Mouse (Mus musculus) ES-E14 (cell line): ENCODE measurements around the gene Sun2. TPM values are rescaled to one million over a fixed set of nuclear protein-coding genes. Genes with fewer than 3 reads are reported as not detected.

Experiments used
- DNase-seq: peaks from one replicate; pipeline ENCODE4 v3.0.0-alpha.2; 2013; ENCODE audit warnings: low read depth, low spot score
- H3K27ac ChIP-seq: 2 replicates; pipeline ENCODE4 v1.5.1; 2012; ENCODE audit warnings: low read depth, mild to moderate bottlenecking, low read length, moderate library complexity, mixed read lengths; ENCODE audit not compliant: poor library complexity, insufficient read depth, severe bottlenecking
- H3K36me3 ChIP-seq: 2 replicates; pipeline ENCODE4 v1.6.1; 2012; ENCODE audit warnings: mild to moderate bottlenecking, low read length, moderate library complexity, mixed read lengths; ENCODE audit not compliant: control insufficient read depth, poor library complexity, insufficient read depth, severe bottlenecking
- H3K4me1 ChIP-seq, 2 experiments: fragments of 150-350 bp in 1 of 2; sonication (generic) in 1 of 2; 2 replicates each; pipeline ENCODE4 v1.6.1; 2012; ENCODE audit warnings: low read length in 2 of 2, mild to moderate bottlenecking in 1 of 2, mixed read lengths in 1 of 2; ENCODE audit not compliant: control insufficient read depth in 2 of 2, insufficient read depth in 2 of 2, poor library complexity in 1 of 2
- H3K4me3 ChIP-seq, 2 experiments: fragments of 150-350 bp in 1 of 2; sonication (generic) in 1 of 2; 2 replicates each; pipeline ENCODE4 v1.5.1; 2012; ENCODE audit warnings: low read length in 2 of 2, low read depth in 1 of 2, mild to moderate bottlenecking in 1 of 2, mixed read lengths in 1 of 2; ENCODE audit not compliant: insufficient read depth in 1 of 2, poor library complexity in 1 of 2, severe bottlenecking in 1 of 2
- H3K9ac ChIP-seq: 2 replicates; pipeline ENCODE4 v1.6.1; 2012; ENCODE audit warnings: low read depth, mild to moderate bottlenecking, low read length, mixed read lengths; ENCODE audit not compliant: poor library complexity, insufficient read depth, severe bottlenecking
- H3K9me3 ChIP-seq: fragments of 150-350 bp; sonication (generic); 2 replicates; pipeline ENCODE4 v1.6.1; 2012; ENCODE audit warnings: low read depth, mild to moderate bottlenecking, low read length; ENCODE audit not compliant: control insufficient read depth, insufficient read depth
- CHD2 ChIP-seq: IDR thresholded peaks from 2 replicates; pipeline ENCODE4 v1.6.1; 2014; ENCODE audit warnings: mild to moderate bottlenecking, low read depth, low read length, inconsistent platforms
- HCFC1 ChIP-seq: IDR thresholded peaks from 2 replicates; pipeline ENCODE4 v1.6.1; 2012; ENCODE audit warnings: low read length, inconsistent platforms, borderline replicate concordance; ENCODE audit not compliant: insufficient read depth
- MAFK ChIP-seq: IDR thresholded peaks from 2 replicates; pipeline ENCODE4 v1.6.1; 2014; ENCODE audit warnings: mild to moderate bottlenecking, low read depth, low read length, inconsistent platforms; ENCODE audit not compliant: insufficient read depth
- ZC3H11A ChIP-seq: IDR thresholded peaks from 2 replicates; pipeline ENCODE4 v1.6.1; 2012; ENCODE audit warnings: low read depth, mild to moderate bottlenecking, inconsistent platforms, low read length, borderline replicate concordance
- ZNF384 ChIP-seq: IDR thresholded peaks from 2 replicates; pipeline ENCODE4 v1.6.1; 2012; ENCODE audit warnings: low read depth, low read length, inconsistent platforms
- in situ Hi-C, 2 experiments: fragments of 600-800 bp; cut with MboI; formaldehyde crosslinking; loops; one replicate each; pipeline ENCODE4 v1.15.1; 2025; ENCODE audit warnings: low sequenced_read_pairs in 2 of 2, inconsistent platforms in 1 of 2; ENCODE audit not compliant: unreplicated experiment in 2 of 2
- total RNA-seq: library from RNA; depleted of rRNA; stranded (reverse); fragments of 300-350 nt; gene quantifications from 2 replicates; pipeline ENCODE4 v1.2.3, GENCODE M21; 2012

Sun2 gene
- total RNA-seq, 1 experiment, result 29.8 TPM

DNA sequence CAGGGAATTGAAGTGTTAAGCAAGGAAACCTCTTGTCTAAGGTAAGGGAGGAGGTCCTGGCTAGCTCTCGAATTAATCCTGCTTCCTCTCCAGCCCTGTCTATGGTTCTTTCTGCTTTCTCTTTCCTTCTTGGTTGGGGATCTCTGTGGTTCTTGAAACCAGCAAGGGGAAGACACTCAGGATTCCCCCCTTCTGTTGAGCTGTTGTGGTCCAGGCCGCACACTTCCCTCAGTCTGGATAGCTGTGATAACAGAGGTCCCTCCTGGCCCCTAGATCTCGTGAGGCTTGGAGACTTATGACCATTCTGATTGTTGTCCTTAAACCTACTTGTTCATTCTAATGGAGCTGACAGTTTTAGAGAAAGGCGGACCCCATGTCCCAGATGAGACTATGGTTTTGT lies 47.8 kb downstream of the Sun2 start:
- peaks cover 3 to 10% of the 10 kb centered on the region in 2 experiments; a peak in 2 of 4 replicates for H3K4me1 ChIP-seq
- TF ChIP-seq ZNF384 (no peak), MAFK (no peak), CHD2 (no peak), ZC3H11A (no peak), HCFC1 (no peak)
- no peak overlapping the region for H3K4me3 ChIP-seq
- H3K36me3 ChIP-seq, result peaks cover 6% of the 10 kb centered on the region; the same call in 1 of the 2 replicates
- no peaks in the 10 kb centered on the region for H3K9me3 ChIP-seq
- in situ Hi-C loops, result no loop called here
- no peak overlapping the region for H3K9ac ChIP-seq
- no peak for DNase-seq
- no peak overlapping the region for H3K27ac ChIP-seq

DNA sequence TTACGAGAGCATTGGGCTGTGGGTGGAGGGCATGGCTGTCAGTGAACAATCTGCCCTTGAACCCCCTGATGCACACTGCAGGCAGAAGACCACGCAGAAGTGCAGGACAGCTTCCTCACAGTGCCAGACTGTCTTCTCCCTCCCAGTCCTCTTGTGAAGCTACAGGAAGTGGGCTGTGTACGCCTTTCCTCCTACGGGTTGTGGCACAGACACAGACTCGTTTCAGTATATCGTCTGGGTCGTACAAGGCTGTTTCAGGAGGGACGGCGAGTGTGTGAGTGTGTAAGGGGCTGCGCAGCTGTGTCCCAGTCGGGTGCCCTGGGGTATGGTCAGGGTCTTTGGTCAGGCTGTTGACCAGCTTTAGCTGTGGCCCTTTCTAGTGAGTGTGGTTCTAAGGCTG lies 48.6 kb downstream of the Sun2 start:
- no peaks in the 10 kb centered on the region for H3K9me3 ChIP-seq
- H3K4me3 ChIP-seq, result no peak overlapping the region
- no peak overlapping the region for H3K27ac ChIP-seq
- no peak for DNase-seq
- H3K36me3 ChIP-seq, result peaks cover 6% of the 10 kb centered on the region; the same call in 1 of the 2 replicates
- in situ Hi-C loops, result no loop called here
- TF ChIP-seq ZNF384 (no peak), MAFK (no peak), ZC3H11A (no peak)
- no peak overlapping the region for H3K9ac ChIP-seq
- H3K4me1 ChIP-seq, result peaks cover 3 to 10% of the 10 kb centered on the region in 2 experiments; a peak in 2 of 4 replicates

GRCm38 (mm10) chr15:79692334-79692733 lies 50.0 kb downstream of the Sun2 start:
- no peak for TF ChIP-seq HCFC1
- TF ChIP-seq ZC3H11A, result no peak
- TF ChIP-seq MAFK, result no peak
- no peak for TF ChIP-seq CHD2
- no peak for TF ChIP-seq ZNF384
- Histone ChIP-seq H3K4me3 (no peak overlapping the region), H3K9ac (no peak overlapping the region), H3K4me1 (peaks cover 2 to 5% of the 10 kb centered on the region in 2 experiments; a peak in 1 of 4 replicates), H3K9me3 (no peaks in the 10 kb centered on the region), H3K36me3 (peaks cover 6% of the 10 kb centered on the region; the same call in 1 of the 2 replicates), H3K27ac (no peak overlapping the region)
- in situ Hi-C loops, result no loop called here
- no peak for DNase-seq

DNA sequence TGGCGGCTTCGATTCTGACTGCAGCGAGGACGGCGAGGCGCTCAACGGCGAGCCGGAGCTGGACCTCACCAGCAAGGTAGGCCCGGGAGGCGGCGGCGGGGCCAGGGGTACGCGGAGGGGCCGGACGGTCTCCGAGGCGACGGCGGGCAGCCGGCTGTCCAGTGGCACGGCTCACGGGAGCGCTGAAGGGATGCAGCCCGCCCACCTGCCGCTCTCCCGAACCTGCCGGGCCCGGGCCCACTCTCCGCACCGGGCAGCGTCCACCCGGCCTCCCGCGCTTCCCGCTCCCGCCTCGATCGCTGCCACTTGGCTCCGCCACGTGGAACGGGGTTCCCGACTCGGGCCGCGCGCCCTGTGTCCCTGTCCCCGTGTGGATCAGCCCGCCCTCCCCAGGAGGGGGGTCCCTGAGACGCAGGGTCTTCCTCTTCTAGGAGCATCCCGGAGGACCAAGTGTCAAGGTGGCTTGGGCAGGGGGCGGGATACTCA lies 51.3 kb downstream of the Sun2 start:
- TF ChIP-seq CHD2, result no peak
- TF ChIP-seq HCFC1, result no peak
- no peak for TF ChIP-seq ZC3H11A
- no peak for TF ChIP-seq ZNF384
- no peak for TF ChIP-seq MAFK
- in situ Hi-C loops, result no loop called here
- Histone ChIP-seq H3K36me3 (peaks cover 6% of the 10 kb centered on the region; the same call in 1 of the 2 replicates), H3K9me3 (no peaks in the 10 kb centered on the region), H3K27ac (0 out of 2 replicates have a peak overlapping the region, but pooled peaks have one; percentile 1), H3K4me3 (peak overlapping the region; percentile 94 to 96), H3K9ac (peak overlapping the region; percentile 95), H3K4me1 (peaks cover 2 to 7% of the 10 kb centered on the region in 2 experiments; a peak in 1 of 4 replicates)
- no peak for DNase-seq

DNA sequence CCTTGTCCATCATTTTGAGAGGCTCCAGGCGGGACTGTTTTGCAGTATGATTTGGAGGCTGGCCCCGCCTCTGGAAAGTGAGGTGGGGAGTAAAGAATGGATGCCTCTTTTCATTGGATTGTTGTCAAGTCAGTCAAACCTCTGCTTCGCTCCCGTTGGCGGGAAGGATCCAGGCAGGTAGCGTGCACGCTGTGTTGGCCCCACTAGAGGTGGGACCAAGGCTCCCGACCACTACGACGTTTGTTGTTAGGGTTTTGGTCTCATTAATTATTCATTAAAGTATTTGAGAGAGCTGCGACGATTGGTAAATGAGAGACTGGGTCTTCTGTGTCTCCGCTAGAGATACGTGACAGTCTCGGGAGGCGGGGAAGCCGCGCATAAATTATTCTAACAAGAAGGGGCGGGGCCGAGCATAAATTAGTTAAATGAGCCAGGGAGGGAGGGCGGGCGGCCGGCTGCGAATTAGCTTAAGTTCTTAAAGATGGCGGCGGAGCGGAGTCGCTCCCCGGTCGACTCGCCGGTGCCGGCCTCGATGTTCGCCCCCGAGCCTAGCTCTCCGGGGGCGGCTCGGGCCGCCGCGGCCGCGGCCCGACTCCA lies 51.8 kb downstream of the Sun2 start, which contains the start of gene Gtpbp1:
Gene Gtpbp1 (plus strand): TSS at position 420 of the 597 bp plus-strand sequence.
- Histone ChIP-seq H3K9me3 (no peaks in the 10 kb centered on the region), H3K36me3 (peaks cover 6% of the 10 kb centered on the region; the same call in 1 of the 2 replicates), H3K9ac (peak within 1 kb of the TSS; percentile 95), H3K27ac (0 out of 2 replicates have a peak within 1 kb of the TSS, but pooled peaks have one; percentile 1), H3K4me1 (peaks cover 2 to 7% of the 10 kb centered on the region in 2 experiments; a peak in 1 of 4 replicates), H3K4me3 (peak within 1 kb of the TSS; percentile 94 to 96)
- in situ Hi-C loops, result no loop called here
- peak; percentile 100 for DNase-seq
- TF ChIP-seq MAFK (no peak), CHD2 (peak; percentile 92), ZNF384 (no peak)
